Mouse (Mus musculus) hindbrain, embryonic 10.5 days (tissue): ENCODE results near the gene Gpatch2. TPM values are rescaled to one million over a fixed set of nuclear protein-coding genes. Genes with fewer than 3 reads are reported as not detected.

ENCODE experiments used
- DNase-seq: peaks from one replicate; pipeline ENCODE4 v3.0.0-alpha.2; 2017; ENCODE audit warnings: low spot score
- H3K27ac ChIP-seq: fragments of 300-500 bp; sonication (generic); 2 replicates; pipeline ENCODE4 v1.5.1; 2016; ENCODE audit warnings: mild to moderate bottlenecking, moderate library complexity
- H3K27me3 ChIP-seq: fragments of 300-500 bp; sonication (generic); 2 replicates; pipeline ENCODE4 v1.6.1; 2016; ENCODE audit warnings: mild to moderate bottlenecking; ENCODE audit not compliant: poor library complexity, insufficient read depth, severe bottlenecking
- H3K36me3 ChIP-seq: fragments of 300-500 bp; sonication (generic); 2 replicates; pipeline ENCODE4 v1.6.1; 2016; ENCODE audit warnings: mild to moderate bottlenecking, moderate library complexity
- H3K4me1 ChIP-seq: fragments of 300-500 bp; sonication (generic); replicated peaks from 2 replicates; pipeline ENCODE4 v1.6.1; 2016; ENCODE audit warnings: mild to moderate bottlenecking
- H3K4me3 ChIP-seq: fragments of 300-500 bp; sonication (generic); 2 replicates; pipeline ENCODE4 v1.5.1; 2016; ENCODE audit warnings: mild to moderate bottlenecking, moderate library complexity
- H3K9me3 ChIP-seq: fragments of 300-500 bp; sonication (generic); 2 replicates; pipeline ENCODE4 v1.6.1; 2016; ENCODE audit warnings: mild to moderate bottlenecking, moderate library complexity
- WGBS: fragments of 180-500 bp; shearing (Covaris S2); methylation state at CpG from one replicate; pipeline ENCODE4 v1.1.7; 2016; 5-methylcytosine and 5-hydroxymethylcytosine counted together
- polyA plus RNA-seq: library from polyadenylated mRNA; unstranded; fragments of >200 nt; fragmentation: Nextera tagmentation; extraction: Ambion mirVana; gene quantifications from 2 replicates; pipeline ENCODE4 v1.2.1, GENCODE M21; 2016

Gene Gpatch2
- polyA plus RNA-seq, 1 experiment from 2014 or later: 25.0 TPM

GRCm38 (mm10) chr1:187230255-187230654 lies 14.9 kb downstream of the Gpatch2 start:
- WGBS: 93% methylated on average over 5 of the region's 5 CpGs
- H3K9me3 ChIP-seq: no peaks in the 10 kb centered on the region

DNA sequence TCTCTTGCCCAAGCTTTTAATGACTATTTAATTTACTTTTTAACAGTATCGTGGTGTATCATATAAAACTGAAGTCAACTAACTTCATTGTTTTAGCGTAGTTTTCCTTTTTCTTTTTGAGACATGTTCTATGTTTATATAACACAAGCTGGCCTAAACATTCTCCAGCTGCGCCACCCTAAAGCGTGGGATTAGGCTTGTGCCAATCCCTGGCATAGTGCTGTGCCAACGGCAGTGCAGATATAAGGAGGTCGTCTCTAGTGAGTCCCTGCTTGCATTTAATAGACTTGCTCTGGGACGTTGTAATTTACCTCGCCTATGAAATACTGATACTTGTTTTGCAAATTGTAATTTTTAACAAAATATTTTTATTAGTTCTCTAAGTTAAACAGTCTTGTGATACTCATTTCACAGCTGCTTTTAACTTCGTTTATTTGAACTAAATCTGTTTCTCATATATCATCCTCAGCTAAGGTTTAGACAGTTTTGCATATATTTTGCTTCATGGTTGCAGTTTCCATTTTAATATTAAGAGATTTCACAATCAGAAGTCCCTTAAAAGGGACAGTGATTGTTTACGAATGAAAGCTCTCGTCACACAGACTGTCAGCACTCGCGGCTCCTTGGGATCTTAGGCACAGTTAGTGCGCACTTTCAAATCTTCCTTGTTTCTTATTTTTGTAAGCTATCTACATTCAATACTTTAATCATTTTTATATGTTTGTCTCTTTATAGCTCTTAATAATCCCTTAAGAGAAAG lies 17.1 kb downstream of the Gpatch2 start:
- H3K36me3 ChIP-seq: peaks cover 51% of the 10 kb centered on the region
- no peaks in the 10 kb centered on the region for H3K9me3 ChIP-seq
- H3K27me3 ChIP-seq: no peaks in the 10 kb centered on the region
- H3K4me3 ChIP-seq: no peak overlapping the region
- H3K4me1 ChIP-seq: peaks cover 7% of the 10 kb centered on the region; the same call in 1 of the 2 replicates
- no peak overlapping the region for H3K27ac ChIP-seq
- DNase-seq: no peak
- 85% methylated on average over 14 of the region's 14 CpGs for WGBS

More at GRCm38 (mm10) chr1:187230255-187230654, 14.9 kb downstream of the Gpatch2 start:
- no peaks in the 10 kb centered on the region for H3K27me3 ChIP-seq
- H3K27ac ChIP-seq: no peak overlapping the region
- no peak overlapping the region for H3K4me3 ChIP-seq
- peaks cover 53% of the 10 kb centered on the region for H3K36me3 ChIP-seq
- DNase-seq: no peak
- H3K4me1 ChIP-seq: peaks cover 7% of the 10 kb centered on the region; the same call in 1 of the 2 replicates

DNA sequence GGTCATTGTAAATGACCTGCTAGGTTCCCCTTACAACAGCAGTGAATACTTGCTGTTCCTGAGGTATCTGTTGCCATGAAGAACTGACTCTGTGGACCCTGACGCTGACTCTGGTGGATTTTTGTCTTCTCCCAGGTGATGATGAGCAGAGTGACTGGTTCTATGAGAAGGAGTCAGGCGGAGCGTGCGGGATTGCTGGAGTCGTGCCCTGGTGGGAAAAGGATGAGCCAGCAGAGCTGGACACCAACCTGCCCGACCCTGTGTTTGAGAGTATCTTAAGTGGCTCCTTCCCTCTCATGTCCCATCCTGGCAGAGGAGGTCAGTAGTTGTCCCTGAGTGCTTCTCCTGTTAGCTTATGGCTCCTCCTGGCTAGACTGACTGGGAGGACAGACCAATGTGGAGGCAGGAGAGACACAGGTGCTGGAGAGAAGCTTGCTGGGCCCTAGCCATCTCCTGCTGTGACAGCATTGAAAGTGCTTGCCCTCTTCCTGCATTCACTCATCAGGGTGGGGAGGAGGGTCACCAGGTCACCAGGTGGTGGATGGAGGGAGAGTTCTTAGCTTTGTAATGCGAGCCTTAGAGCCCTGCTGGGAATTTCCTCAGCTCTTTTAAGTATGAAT lies 17.8 kb downstream of the Gpatch2 start:
- 59% methylated on average over 7 of the region's 7 CpGs for WGBS
- H3K4me3 ChIP-seq: no peak overlapping the region
- H3K36me3 ChIP-seq: peaks cover 52% of the 10 kb centered on the region
- no peaks in the 10 kb centered on the region for H3K27me3 ChIP-seq
- no peak overlapping the region for H3K27ac ChIP-seq
- no peaks in the 10 kb centered on the region for H3K9me3 ChIP-seq
- peak; percentile 15 for DNase-seq
- peaks cover 7% of the 10 kb centered on the region; the same call in 1 of the 2 replicates for H3K4me1 ChIP-seq

GRCm38 (mm10) chr1:187235161-187235560 lies 19.9 kb downstream of the Gpatch2 start:
- 95% methylated on average over 3 of the region's 3 CpGs for WGBS
- H3K27me3 ChIP-seq: no peaks in the 10 kb centered on the region
- H3K4me1 ChIP-seq: peaks cover 7% of the 10 kb centered on the region; the same call in 1 of the 2 replicates
- DNase-seq: no peak
- H3K9me3 ChIP-seq: no peaks in the 10 kb centered on the region
- H3K4me3 ChIP-seq: no peak overlapping the region
- H3K36me3 ChIP-seq: peaks cover 43% of the 10 kb centered on the region
- no peak overlapping the region for H3K27ac ChIP-seq

- peaks cover 37% of the 10 kb centered on the region for H3K36me3 ChIP-seq
- no peaks in the 10 kb centered on the region for H3K27me3 ChIP-seq
- H3K27ac ChIP-seq: no peak overlapping the region
- no peak overlapping the region for H3K4me3 ChIP-seq
- H3K4me1 ChIP-seq: peaks cover 7% of the 10 kb centered on the region; the same call in 1 of the 2 replicates
- WGBS: 78% methylated on average over 6 of the region's 6 CpGs
- no peaks in the 10 kb centered on the region for H3K9me3 ChIP-seq
- no peak for DNase-seq
These were observed 21.0 kb downstream of the Gpatch2 start for GRCm38 (mm10) chr1:187236296-187236695.

DNA sequence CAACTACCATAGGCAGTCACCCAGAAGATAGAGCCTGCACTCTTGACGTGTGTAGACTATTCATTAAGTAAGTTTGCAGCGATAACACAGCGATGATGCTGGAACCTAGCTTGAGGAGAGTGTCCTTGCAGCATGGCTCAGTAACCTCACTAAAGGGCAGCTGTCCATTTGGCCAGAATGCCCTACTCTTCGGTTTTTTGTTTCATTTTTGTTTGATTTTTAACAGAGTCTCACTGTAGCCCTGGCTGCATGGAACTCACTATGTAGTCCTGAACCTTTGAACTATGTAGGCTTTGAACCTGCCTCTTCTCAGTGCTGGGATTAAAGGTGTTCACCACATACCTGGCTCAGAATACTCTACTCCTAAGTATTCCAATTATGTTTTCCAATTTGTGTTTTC lies 22.8 kb downstream of the Gpatch2 start:
- H3K9me3 ChIP-seq: no peaks in the 10 kb centered on the region
- DNase-seq: no peak
- no peak overlapping the region for H3K27ac ChIP-seq
- 90% methylated on average over 4 of the region's 4 CpGs for WGBS
- peaks cover 5% of the 10 kb centered on the region; the same call in 1 of the 2 replicates for H3K4me1 ChIP-seq
- no peaks in the 10 kb centered on the region for H3K27me3 ChIP-seq
- H3K4me3 ChIP-seq: no peak overlapping the region
- H3K36me3 ChIP-seq: peaks cover 34% of the 10 kb centered on the region

DNA sequence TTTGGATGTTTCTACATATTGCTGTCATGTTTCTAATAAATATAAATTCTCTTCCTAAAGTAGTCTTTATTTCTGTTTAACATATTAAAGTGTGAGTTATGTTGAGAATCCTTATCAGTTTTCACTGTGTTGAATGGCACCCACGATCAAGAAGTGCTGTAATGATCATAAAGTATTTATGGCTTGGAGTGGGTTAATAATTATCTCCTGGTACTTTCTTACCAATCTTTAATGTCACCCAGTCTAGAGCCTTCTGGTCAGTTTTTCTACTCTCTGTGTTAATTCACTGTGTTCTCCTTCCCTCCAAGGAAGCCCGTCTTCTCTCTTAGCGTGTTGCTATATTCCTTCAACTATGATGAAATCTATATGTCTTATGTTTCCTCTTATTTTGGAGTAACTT lies 25.0 kb downstream of the Gpatch2 start:
- H3K27me3 ChIP-seq: no peaks in the 10 kb centered on the region
- H3K36me3 ChIP-seq: peaks cover 22% of the 10 kb centered on the region
- H3K27ac ChIP-seq: no peak overlapping the region
- H3K4me3 ChIP-seq: no peak overlapping the region
- DNase-seq: no peak
- H3K9me3 ChIP-seq: no peaks in the 10 kb centered on the region
- WGBS: 94% methylated on average over 3 of the region's 3 CpGs
- H3K4me1 ChIP-seq: no peaks in the 10 kb centered on the region

DNA sequence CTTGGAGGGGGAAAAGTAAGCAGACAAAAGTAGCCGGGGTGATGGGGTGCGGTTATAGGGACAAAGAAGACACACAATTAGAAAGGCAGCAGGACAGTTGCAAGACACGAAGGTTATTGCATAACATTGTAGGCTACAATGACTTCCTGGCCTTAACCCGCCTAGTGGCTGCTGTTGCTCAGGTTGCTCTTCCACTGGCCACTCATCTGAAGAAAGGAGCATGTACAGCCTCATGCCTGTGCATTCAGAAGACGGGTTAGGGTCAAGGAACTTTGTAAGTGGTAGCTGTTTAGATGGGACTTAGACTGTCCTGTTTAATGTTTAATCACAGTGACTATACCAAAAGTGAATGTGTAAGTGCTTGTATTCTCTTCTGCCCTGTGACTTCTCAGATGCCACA lies 26.0 kb downstream of the Gpatch2 start:
- no peaks in the 10 kb centered on the region for H3K4me1 ChIP-seq

DNA sequence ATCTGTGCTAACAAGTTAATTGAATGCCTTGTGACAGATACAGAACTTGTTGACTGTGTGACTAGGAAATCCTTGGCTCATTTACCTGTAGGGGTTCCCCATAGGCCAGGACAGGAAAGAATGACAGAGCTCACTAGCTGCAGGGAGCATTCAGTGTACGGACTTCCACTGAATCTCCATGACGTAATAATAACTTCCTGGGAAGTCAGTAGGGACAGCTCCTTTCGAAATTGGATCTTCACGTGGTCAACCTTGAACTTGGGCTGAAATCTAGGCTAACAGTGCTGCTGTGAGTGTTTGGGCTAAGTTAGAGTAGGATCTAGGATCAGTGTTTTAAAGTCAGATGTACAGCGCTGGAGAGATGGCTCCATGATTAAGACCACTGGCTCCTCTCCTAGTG lies 29.4 kb downstream of the Gpatch2 start:
- 89% methylated on average over 5 of the region's 5 CpGs for WGBS
- Histone ChIP-seq H3K27me3 (no peaks in the 10 kb centered on the region), H3K9me3 (no peaks in the 10 kb centered on the region), H3K36me3 (0 out of 2 replicates have a peak, but pooled peaks cover under 1% of the 10 kb centered on the region), H3K4me3 (no peak overlapping the region), H3K4me1 (no peaks in the 10 kb centered on the region), H3K27ac (no peak overlapping the region)
- no peak for DNase-seq

More for the DNA sequence above, 26.0 kb downstream of the Gpatch2 start:
- WGBS: 89% methylated on average over 5 of the region's 5 CpGs
- Histone ChIP-seq H3K9me3 (no peaks in the 10 kb centered on the region), H3K27me3 (no peaks in the 10 kb centered on the region), H3K27ac (no peak overlapping the region), H3K36me3 (peaks cover 16% of the 10 kb centered on the region), H3K4me3 (no peak overlapping the region)
- DNase-seq: no peak

DNA sequence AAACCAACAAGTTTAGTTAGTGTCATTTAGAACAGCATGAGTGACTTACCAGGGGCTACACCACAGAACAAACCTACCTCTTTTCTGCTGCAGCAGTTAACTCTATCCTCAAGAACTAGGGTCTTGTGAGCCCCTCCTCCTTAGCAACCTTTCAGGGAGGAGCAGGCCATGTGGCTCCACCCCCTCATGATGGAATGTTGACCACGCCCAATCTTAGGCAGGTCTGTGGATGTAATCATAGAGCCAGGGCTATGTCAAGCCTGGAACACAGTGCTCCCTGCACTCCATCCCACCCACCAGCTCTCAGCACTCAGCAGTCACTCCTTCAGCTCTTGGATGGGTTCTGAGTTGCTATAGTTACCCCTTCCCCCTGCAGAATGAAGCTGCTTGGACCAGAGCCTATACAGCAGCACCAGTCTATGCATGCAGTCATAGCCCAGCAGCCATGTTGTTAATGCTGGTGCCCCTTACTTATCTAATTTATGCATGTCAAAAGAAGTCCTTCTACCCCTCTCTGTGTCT lies 35.5 kb downstream of the Gpatch2 start:
- no peaks in the 10 kb centered on the region for H3K4me1 ChIP-seq
- H3K9me3 ChIP-seq: no peaks in the 10 kb centered on the region
- H3K27ac ChIP-seq: no peak overlapping the region
- 90% methylated on average over 1 of the region's 1 CpGs for WGBS
- no peak for DNase-seq
- H3K4me3 ChIP-seq: no peak overlapping the region
- peaks cover 5% of the 10 kb centered on the region; the same call in 1 of the 2 replicates for H3K36me3 ChIP-seq
- H3K27me3 ChIP-seq: no peaks in the 10 kb centered on the region

- Histone ChIP-seq H3K27me3 (no peaks in the 10 kb centered on the region), H3K27ac (no peak overlapping the region), H3K4me1 (peaks cover 20% of the 10 kb centered on the region), H3K9me3 (no peaks in the 10 kb centered on the region), H3K36me3 (peaks cover 3% of the 10 kb centered on the region; the same call in 1 of the 2 replicates), H3K4me3 (no peak overlapping the region)
- no peak for DNase-seq
- 73% methylated on average over 4 of the region's 4 CpGs for WGBS
These were observed 43.4 kb downstream of the Gpatch2 start for GRCm38 (mm10) chr1:187258756-187259155.

- peaks cover 17% of the 10 kb centered on the region for H3K4me1 ChIP-seq
- no peak overlapping the region for H3K27ac ChIP-seq
- H3K27me3 ChIP-seq: no peaks in the 10 kb centered on the region
- no peaks in the 10 kb centered on the region for H3K9me3 ChIP-seq
- DNase-seq: no peak
- 87% methylated on average over 4 of the region's 4 CpGs for WGBS
- H3K36me3 ChIP-seq: no peaks in the 10 kb centered on the region
- H3K4me3 ChIP-seq: no peak overlapping the region
These were observed 52.3 kb downstream of the Gpatch2 start for GRCm38 (mm10) chr1:187267601-187268000.
